Mouse (Mus musculus): ENCODE data around the gene Slc11a1.
"Not testable (repeated sequence)": the region's sequence is repeated elsewhere in the genome, so short reads cannot be mapped to it uniquely, and the experiment has no call there.

Slc11a1 gene

GRCm38 (mm10) chr1:74387386-74387988, 12.5 kb downstream of the Slc11a1 start:
- no peak for DNase-seq (ENCODE audit: low read depth, low spot score)

GRCm38 (mm10) chr1:74388398-74388920, 13.5 kb downstream of the Slc11a1 start:
- no peak for DNase-seq (ENCODE audit: low read depth, low spot score)

GRCm38 (mm10) chr1:74389831-74390286, 14.9 kb downstream of the Slc11a1 start:
- DNase-seq (ENCODE audit: low read depth, low spot score): no peak

GRCm38 (mm10) chr1:74390287-74390906, 15.4 kb downstream of the Slc11a1 start:
- no peak for DNase-seq (ENCODE audit: low read depth, low spot score)

GRCm38 (mm10) chr1:74390924-74391748, 16.1 kb downstream of the Slc11a1 start, which contains the start of gene Ctdsp1:
TSS of gene Ctdsp1 (plus strand) at chr1:74391509.
- peak; percentile 87 for DNase-seq (ENCODE audit: low read depth, low spot score)

- no peak for DNase-seq (ENCODE audit: low read depth, low spot score)
These were observed 16.9 kb downstream of the Slc11a1 start for GRCm38 (mm10) chr1:74391844-74392441.

- DNase-seq (ENCODE audit: low read depth, low spot score): no peak
These were observed 17.5 kb downstream of the Slc11a1 start for GRCm38 (mm10) chr1:74392446-74392994.

GRCm38 (mm10) chr1:74393010-74393409, 18.0 kb downstream of the Slc11a1 start:
- DNase-seq (ENCODE audit: low read depth, low spot score): no peak

- no peak for DNase-seq (ENCODE audit: low read depth, low spot score)
These were observed 18.7 kb downstream of the Slc11a1 start for GRCm38 (mm10) chr1:74393697-74394096.

- DNase-seq (ENCODE audit: low read depth, low spot score): no peak
These were observed 19.3 kb downstream of the Slc11a1 start for GRCm38 (mm10) chr1:74394311-74394710.

GRCm38 (mm10) chr1:74394858-74395257, 19.9 kb downstream of the Slc11a1 start:
- no peak for DNase-seq (ENCODE audit: low read depth, low spot score)

GRCm38 (mm10) chr1:74395290-74395689, 20.3 kb downstream of the Slc11a1 start:
- no peak for DNase-seq (ENCODE audit: low read depth, low spot score)

GRCm38 (mm10) chr1:74396456-74397222, 21.6 kb downstream of the Slc11a1 start:
- not testable (repeated sequence) for DNase-seq (ENCODE audit: low read depth, low spot score)

GRCm38 (mm10) chr1:74397268-74397918, 22.4 kb downstream of the Slc11a1 start:
- DNase-seq (ENCODE audit: low read depth, low spot score): peak; percentile 79

GRCm38 (mm10) chr1:74397919-74398451, 23.0 kb downstream of the Slc11a1 start:
- DNase-seq (ENCODE audit: low read depth, low spot score): peak; percentile 46

GRCm38 (mm10) chr1:74400531-74400930, 25.5 kb downstream of the Slc11a1 start:
- DNase-seq (ENCODE audit: low read depth, low spot score): no peak

GRCm38 (mm10) chr1:74401015-74401702, 26.2 kb downstream of the Slc11a1 start:
- DNase-seq (ENCODE audit: low read depth, low spot score): no peak

GRCm38 (mm10) chr1:74404206-74404605, 29.2 kb downstream of the Slc11a1 start:
- no peak for DNase-seq (ENCODE audit: low read depth, low spot score)

Data from telencephalon, adult 2 months (tissue).